Mouse (Mus musculus) liver, embryonic 16.5 days (tissue): ENCODE measurements around the gene Olfr455. TPM values are rescaled to one million over a fixed set of nuclear protein-coding genes. Genes with fewer than 3 reads are reported as not detected.

ENCODE experiments used
- ATAC-seq: fragments of 200-750 bp; cut with Nextera tagmentation; 2 replicates; pipeline ENCODE4 v1.8.0; 2017; ENCODE audit warnings: low read depth, mild to moderate bottlenecking, moderate number of reproducible peaks, moderate library complexity
- H3K27ac ChIP-seq: fragments of 300-500 bp; sonication (generic); 2 replicates; pipeline ENCODE4 v1.5.1; 2014; ENCODE audit warnings: mild to moderate bottlenecking, low read length
- H3K27me3 ChIP-seq: fragments of 300-500 bp; sonication (generic); 2 replicates; pipeline ENCODE4 v1.6.1; 2014; ENCODE audit warnings: low read depth, low read length, mixed read lengths; ENCODE audit not compliant: control insufficient read depth, insufficient read depth
- H3K36me3 ChIP-seq: fragments of 300-500 bp; sonication (generic); 2 replicates; pipeline ENCODE4 v1.6.1; 2014; ENCODE audit warnings: mild to moderate bottlenecking; ENCODE audit not compliant: control insufficient read depth, insufficient read depth
- H3K4me1 ChIP-seq: fragments of 300-500 bp; sonication (generic); 2 replicates; pipeline ENCODE4 v1.6.1; 2014; ENCODE audit warnings: low read depth, low read length, mixed read lengths; ENCODE audit not compliant: control insufficient read depth
- H3K4me2 ChIP-seq: fragments of 300-500 bp; sonication (generic); 2 replicates; pipeline ENCODE4 v1.6.1; 2014; ENCODE audit warnings: low read depth, low read length, mixed read lengths
- H3K4me3 ChIP-seq: fragments of 300-500 bp; sonication (generic); 2 replicates; pipeline ENCODE4 v1.5.1; 2014; ENCODE audit warnings: low read depth, mild to moderate bottlenecking, low read length
- H3K9ac ChIP-seq: fragments of 300-500 bp; sonication (generic); 2 replicates; pipeline ENCODE4 v1.6.1; 2014; ENCODE audit warnings: low read depth, low read length
- H3K9me3 ChIP-seq: fragments of 300-500 bp; sonication (generic); replicated peaks from 2 replicates; pipeline ENCODE4 v1.6.1; 2016; ENCODE audit warnings: low read length; ENCODE audit not compliant: control insufficient read depth
- WGBS: fragments of 180-500 bp; shearing (Covaris S2); extraction: QIAGEN DNeasy Blood & Tissue Kit; methylation state at CpG from one replicate; pipeline ENCODE4 v1.1.7; 2014; ENCODE audit not compliant: insufficient replicate concordance; 5-methylcytosine and 5-hydroxymethylcytosine counted together
- polyA plus RNA-seq: library from polyadenylated mRNA; unstranded; fragments of >200 nt; fragmentation: Nextera tagmentation; extraction: Ambion mirVana; gene quantifications from 2 replicates; pipeline ENCODE4 v1.2.1, GENCODE M21; 2015

Olfr455 gene
- polyA plus RNA-seq, 1 experiment from 2014 or later: not detected

DNA sequence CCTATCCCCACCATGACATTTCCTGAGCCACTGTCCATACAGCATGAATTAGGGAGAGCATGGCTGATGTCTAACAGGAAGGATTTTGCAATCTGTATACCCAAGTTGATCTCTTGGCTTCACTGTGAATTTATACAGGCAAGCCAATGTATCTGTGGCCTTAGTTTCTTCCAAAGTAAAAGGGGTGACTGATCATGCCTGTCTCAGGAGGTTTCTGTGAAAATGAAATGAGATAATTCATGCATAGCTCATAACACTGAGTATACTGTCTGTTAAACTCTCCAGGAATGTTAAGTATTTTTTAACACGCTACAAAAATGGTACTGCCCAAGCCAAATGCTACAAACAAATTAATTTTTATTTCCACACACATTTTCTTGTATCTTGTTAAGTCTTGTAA is 33.9 kb downstream of the Olfr455 start:
- H3K36me3 ChIP-seq: no peaks in the 10 kb centered on the region
- no peaks in the 10 kb centered on the region for H3K27me3 ChIP-seq
- WGBS: 49% methylated on average over 1 of the region's 1 CpGs
- H3K9me3 ChIP-seq: no peaks in the 10 kb centered on the region
- no peaks in the 10 kb centered on the region for H3K4me1 ChIP-seq
- H3K27ac ChIP-seq: no peak overlapping the region
- no peak overlapping the region for H3K4me3 ChIP-seq
- no peak overlapping the region for H3K9ac ChIP-seq
- no peak overlapping the region for H3K4me2 ChIP-seq
- no peak for ATAC-seq

DNA sequence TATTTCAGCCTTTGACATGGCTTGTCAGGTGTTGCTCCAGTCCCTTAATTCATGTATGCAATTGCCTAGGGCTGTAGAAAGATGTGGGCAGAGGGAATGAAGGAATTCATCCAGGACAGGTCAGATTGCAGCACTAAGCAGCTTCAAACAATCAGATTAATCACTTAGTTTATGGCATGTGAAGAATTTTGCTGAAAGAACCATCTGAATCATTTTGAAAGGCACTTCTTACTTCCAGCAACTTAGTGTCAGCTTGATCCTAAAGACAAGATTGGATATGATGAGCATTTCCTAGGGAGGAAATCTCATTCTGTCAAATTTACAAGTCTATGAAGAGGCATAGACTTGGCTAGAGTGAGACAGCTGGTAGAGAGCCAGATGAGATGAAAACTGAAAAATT is 38.1 kb downstream of the Olfr455 start:
- H3K4me2 ChIP-seq: no peak overlapping the region
- no peaks in the 10 kb centered on the region for H3K27me3 ChIP-seq
- H3K9ac ChIP-seq: no peak overlapping the region
- H3K4me3 ChIP-seq: no peak overlapping the region
- no peaks in the 10 kb centered on the region for H3K9me3 ChIP-seq
- H3K36me3 ChIP-seq: no peaks in the 10 kb centered on the region
- H3K4me1 ChIP-seq: no peaks in the 10 kb centered on the region
- ATAC-seq: no peak
- H3K27ac ChIP-seq: no peak overlapping the region

DNA sequence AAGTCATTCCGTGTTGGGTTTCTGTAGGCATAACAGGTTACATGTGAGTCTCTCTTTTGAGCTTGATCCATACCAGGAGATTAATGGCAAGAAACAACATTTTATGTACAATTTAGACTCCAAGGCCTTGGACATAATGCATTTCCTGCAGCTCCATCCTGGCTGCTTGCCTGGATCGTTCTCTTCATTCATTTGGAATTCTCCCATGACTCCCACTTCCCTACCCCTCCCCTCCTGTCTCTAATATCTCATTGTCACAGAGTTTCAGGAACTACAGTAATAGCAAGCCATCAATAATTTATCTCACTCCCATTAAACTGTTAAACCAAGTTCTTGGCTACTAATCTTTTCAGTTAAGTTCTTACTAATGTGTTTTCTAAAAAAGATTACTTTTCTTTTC is 43.9 kb downstream of the Olfr455 start:
- ATAC-seq: no peak
- Histone ChIP-seq H3K9me3 (no peaks in the 10 kb centered on the region), H3K36me3 (no peaks in the 10 kb centered on the region), H3K27me3 (no peaks in the 10 kb centered on the region), H3K4me2 (no peak overlapping the region), H3K4me3 (no peak overlapping the region), H3K27ac (no peak overlapping the region), H3K9ac (no peak overlapping the region), H3K4me1 (no peaks in the 10 kb centered on the region)
- WGBS: 63% methylated on average over 2 of the region's 2 CpGs

DNA sequence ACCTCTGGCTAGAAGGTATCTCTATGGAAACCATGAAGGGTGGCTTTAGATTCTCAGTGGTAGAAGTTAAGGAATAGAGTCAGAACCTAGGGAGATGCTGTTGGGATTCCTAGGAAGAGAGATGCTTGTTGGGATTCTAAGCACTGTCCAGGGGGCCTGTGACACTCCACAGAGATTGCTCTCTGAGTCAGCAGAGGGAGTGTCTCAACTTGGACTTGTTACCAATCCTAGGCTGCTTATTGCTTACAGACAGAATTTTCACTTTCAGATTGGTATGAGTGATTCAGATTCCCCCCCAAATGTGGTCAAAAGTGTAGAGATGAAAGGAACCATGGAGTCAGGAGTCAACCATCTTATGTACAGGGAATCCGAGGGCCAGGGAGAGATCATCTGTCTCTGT is 57.7 kb downstream of the Olfr455 start:
- Histone ChIP-seq H3K9me3 (no peaks in the 10 kb centered on the region), H3K36me3 (no peaks in the 10 kb centered on the region), H3K9ac (no peak overlapping the region), H3K4me3 (no peak overlapping the region), H3K4me2 (no peak overlapping the region), H3K27me3 (no peaks in the 10 kb centered on the region), H3K27ac (no peak overlapping the region), H3K4me1 (no peaks in the 10 kb centered on the region)
- 50% methylated on average over 1 of the region's 1 CpGs for WGBS
- ATAC-seq: no peak

DNA sequence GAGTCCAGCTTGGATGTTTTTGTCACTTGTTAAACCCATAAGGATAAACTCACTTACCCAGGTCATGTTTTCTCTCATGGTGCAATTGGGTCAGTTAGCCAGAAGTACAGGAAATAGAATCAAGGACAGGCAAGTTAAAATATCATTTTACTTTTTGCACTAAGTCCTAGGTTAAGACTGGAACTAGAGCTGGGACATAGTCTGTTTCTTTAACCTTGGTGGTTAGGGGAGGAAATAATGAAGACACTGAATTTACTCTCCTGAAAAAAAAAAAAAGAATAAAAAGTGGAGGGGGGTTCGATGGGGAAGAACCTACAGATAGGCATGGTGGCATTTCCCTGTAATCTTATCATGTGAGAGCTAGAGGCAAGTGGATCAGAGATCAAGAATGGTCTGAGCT is 60.3 kb downstream of the Olfr455 start, which contains the start of gene Olfr456:
Gene Olfr456 (minus strand): TSS at position 101 of the 400 bp plus-strand sequence.
- no peaks in the 10 kb centered on the region for H3K9me3 ChIP-seq
- ATAC-seq: no peak
- H3K9ac ChIP-seq: no peak within 1 kb of the TSS
- WGBS: 41% methylated on average over 1 of the region's 1 CpGs
- no peaks in the 10 kb centered on the region for H3K27me3 ChIP-seq
- H3K4me3 ChIP-seq: no peak within 1 kb of the TSS
- no peaks in the 10 kb centered on the region for H3K36me3 ChIP-seq
- H3K4me1 ChIP-seq: no peaks in the 10 kb centered on the region
- no peak within 1 kb of the TSS for H3K27ac ChIP-seq
- no peak within 1 kb of the TSS for H3K4me2 ChIP-seq

Other genes with a start within 250 kb of the Olfr455 start
- not detected in 2 replicates for gene Fam131b, start 222.9 kb downstream of the Olfr455 start, polyA plus RNA-seq
- gene Zyx, start 198.0 kb downstream of the Olfr455 start, polyA plus RNA-seq: 35.2 and 43.2 TPM in 2 replicates
- 7.3 and 8.4 TPM in 2 replicates for gene Epha1, start 174.3 kb downstream of the Olfr455 start, polyA plus RNA-seq
- gene Tas2r143, start 147.3 kb downstream of the Olfr455 start, polyA plus RNA-seq: not detected in 2 replicates
- gene Tas2r135, start 142.2 kb downstream of the Olfr455 start, polyA plus RNA-seq: not detected in 2 replicates
- gene Tas2r126, start 113.1 kb downstream of the Olfr455 start, polyA plus RNA-seq: not detected in 2 replicates
- gene Olfr458, start 82.4 kb downstream of the Olfr455 start, polyA plus RNA-seq: not detected in 2 replicates
- not detected in 2 replicates for gene Olfr457, start 71.3 kb downstream of the Olfr455 start, polyA plus RNA-seq
- not detected in 2 replicates for gene Olfr456, start 60.4 kb downstream of the Olfr455 start, polyA plus RNA-seq
- gene Tcaf3, start 50.1 kb upstream of the Olfr455 start, polyA plus RNA-seq: not detected in 2 replicates
- gene Tcaf2, start 97.7 kb upstream of the Olfr455 start, polyA plus RNA-seq: 0.21 and 0.22 TPM in 2 replicates
- gene Tcaf1, start 162.5 kb upstream of the Olfr455 start, polyA plus RNA-seq: 4.9 and 5.1 TPM in 2 replicates
- not detected in 2 replicates for gene Olfr453, start 191.8 kb upstream of the Olfr455 start, polyA plus RNA-seq
- not detected in 2 replicates for gene Olfr38, start 208.8 kb upstream of the Olfr455 start, polyA plus RNA-seq
- not detected in 2 replicates for gene Olfr452, start 237.5 kb upstream of the Olfr455 start, polyA plus RNA-seq